Mouse (Mus musculus) MEL (cell line): ENCODE data around the gene Vsig8. TPM values are rescaled to one million over a fixed set of nuclear protein-coding genes. Genes with fewer than 3 reads are reported as not detected.

Source experiments
- DNase-seq: peaks from one replicate; pipeline ENCODE4 v3.0.0; 2011; ENCODE audit warnings: low read depth, low spot score
- H3K27ac ChIP-seq: 2 replicates; pipeline ENCODE4 v1.5.1; 2012; ENCODE audit warnings: low read depth, mild to moderate bottlenecking, control low read depth, low read length, moderate library complexity; ENCODE audit not compliant: control insufficient read depth
- H3K27me3 ChIP-seq, 2 experiments: fragments of 150-350 bp in 1 of 2; sonication (generic) in 1 of 2; 2 replicates each; pipeline ENCODE4 v1.6.1; 2012; ENCODE audit warnings: low read length in 2 of 2, mild to moderate bottlenecking in 2 of 2, improper control_type of control experiment in 1 of 2, moderate library complexity in 1 of 2; ENCODE audit not compliant: insufficient read depth in 2 of 2, control insufficient read depth in 1 of 2
- H3K36me3 ChIP-seq, 2 experiments: 2 replicates each; pipeline ENCODE4 v1.6.1; 2012 to 2014; ENCODE audit warnings: low read length in 2 of 2, improper control_type of control experiment in 1 of 2, inconsistent platforms in 1 of 2, mild to moderate bottlenecking in 1 of 2; ENCODE audit not compliant: insufficient read depth in 2 of 2, control insufficient read depth in 1 of 2
- H3K4me1 ChIP-seq, 2 experiments: fragments of 150-350 bp in 1 of 2; sonication (generic) in 1 of 2; 2 replicates each; pipeline ENCODE4 v1.6.1; 2012; ENCODE audit warnings: low read length in 2 of 2, improper control_type of control experiment in 1 of 2, mild to moderate bottlenecking in 1 of 2; ENCODE audit not compliant: insufficient read depth in 2 of 2, control insufficient read depth in 1 of 2
- H3K4me3 ChIP-seq, 2 experiments: fragments of 150-350 bp in 1 of 2; sonication (generic) in 1 of 2; 2 replicates each; pipeline ENCODE4 v1.5.1; 2012; ENCODE audit warnings: low read depth in 2 of 2, low read length in 2 of 2, mild to moderate bottlenecking in 2 of 2, moderate library complexity in 2 of 2, control low read depth in 1 of 2, improper control_type of control experiment in 1 of 2; ENCODE audit not compliant: control insufficient read depth in 1 of 2, insufficient read depth in 1 of 2
- H3K79me2 ChIP-seq: 2 replicates; pipeline ENCODE4 v1.6.1; 2012; ENCODE audit warnings: mild to moderate bottlenecking, low read length, moderate library complexity; ENCODE audit not compliant: control insufficient read depth, poor library complexity, insufficient read depth
- H3K9ac ChIP-seq: 2 replicates; pipeline ENCODE4 v1.6.1; 2012; ENCODE audit warnings: low read depth, mild to moderate bottlenecking, control low read depth, low read length, moderate library complexity; ENCODE audit not compliant: control insufficient read depth, poor library complexity, severe bottlenecking
- H3K9me3 ChIP-seq: fragments of 150-350 bp; sonication (generic); replicated peaks from 2 replicates; pipeline ENCODE4 v1.6.1; 2012; ENCODE audit warnings: mild to moderate bottlenecking, low read length, improper control_type of control experiment, moderate library complexity; ENCODE audit not compliant: insufficient read depth
- CHD1 ChIP-seq: IDR thresholded peaks from 2 replicates; pipeline ENCODE4 v1.6.1; 2012; ENCODE audit warnings: low read depth, mild to moderate bottlenecking, inconsistent platforms, low read length, improper control_type of control experiment
- CTCF ChIP-seq, 3 experiments: IDR thresholded peaks in 2 of 3; conservative IDR thresholded peaks in 1 of 3; 2 replicates each; pipeline ENCODE4 v1.5.1; 2011 to 2012; ENCODE audit warnings: low read length in 3 of 3, low read depth in 2 of 3, mild to moderate bottlenecking in 2 of 3, improper control_type of control experiment in 1 of 3, inconsistent platforms in 1 of 3, mixed read lengths in 1 of 3, moderate library complexity in 1 of 3; ENCODE audit not compliant: control insufficient read depth in 1 of 3, insufficient read depth in 1 of 3, poor library complexity in 1 of 3, severe bottlenecking in 1 of 3
- EP300 ChIP-seq, 2 experiments: IDR thresholded peaks; 2 replicates each; pipeline ENCODE4 v1.6.1; 2011; ENCODE audit warnings: improper control_type of control experiment in 2 of 2, low read length in 2 of 2, low read depth in 1 of 2, mild to moderate bottlenecking in 1 of 2
- HCFC1 ChIP-seq: IDR thresholded peaks from 2 replicates; pipeline ENCODE4 v1.6.1; 2012; ENCODE audit warnings: low read depth, mild to moderate bottlenecking, inconsistent platforms, low read length, improper control_type of control experiment, moderate library complexity
- MAX ChIP-seq: IDR thresholded peaks from 2 replicates; pipeline ENCODE4 v1.6.1; 2011; ENCODE audit warnings: low read length, improper control_type of control experiment
- MAZ ChIP-seq: IDR thresholded peaks from 2 replicates; pipeline ENCODE4 v1.6.1; 2012; ENCODE audit warnings: low read depth, mild to moderate bottlenecking, inconsistent platforms, low read length, improper control_type of control experiment
- NELFE ChIP-seq: IDR thresholded peaks from 2 replicates; pipeline ENCODE4 v1.6.1; 2011; ENCODE audit warnings: low read depth, low read length, improper control_type of control experiment
- NRF1 ChIP-seq: IDR thresholded peaks from 2 replicates; pipeline ENCODE4 v1.6.1; 2014; ENCODE audit warnings: low read depth, mild to moderate bottlenecking, inconsistent platforms, low read length, improper control_type of control experiment, moderate library complexity; ENCODE audit not compliant: poor library complexity, insufficient read depth, severe bottlenecking
- POLR2A ChIP-seq, 2 experiments: IDR thresholded peaks; 2 replicates each; pipeline ENCODE4 v1.6.1; 2011 to 2012; ENCODE audit warnings: low read length in 2 of 2, mild to moderate bottlenecking in 2 of 2, control low read depth in 1 of 2, improper control_type of control experiment in 1 of 2, low read depth in 1 of 2, moderate library complexity in 1 of 2; ENCODE audit not compliant: control insufficient read depth in 1 of 2, insufficient read depth in 1 of 2, poor library complexity in 1 of 2
- POLR2AphosphoS5 ChIP-seq: IDR thresholded peaks from 2 replicates; pipeline ENCODE4 v1.6.1; 2012; ENCODE audit warnings: low read depth, borderline replicate concordance, mild to moderate bottlenecking, inconsistent platforms, low read length, moderate library complexity, mixed read lengths
- SIN3A ChIP-seq: IDR thresholded peaks from 2 replicates; pipeline ENCODE4 v1.6.1; 2012; ENCODE audit warnings: low read length, improper control_type of control experiment, inconsistent platforms
- SMC3 ChIP-seq: IDR thresholded peaks from 2 replicates; pipeline ENCODE4 v1.6.1; 2011; ENCODE audit warnings: low read depth, low read length, improper control_type of control experiment
- TBP ChIP-seq: IDR thresholded peaks from 2 replicates; pipeline ENCODE4 v1.8.0; 2011; ENCODE audit warnings: low read depth, low read length, improper control_type of control experiment
- UBTF ChIP-seq: IDR thresholded peaks from 2 replicates; pipeline ENCODE4 v1.6.1; 2012; ENCODE audit warnings: low read depth, mild to moderate bottlenecking, inconsistent platforms, low read length, improper control_type of control experiment, moderate library complexity, borderline replicate concordance; ENCODE audit not compliant: insufficient read depth
- USF2 ChIP-seq, 2 experiments: IDR thresholded peaks; 2 replicates each; pipeline ENCODE4 v1.6.1; 2011 to 2012; ENCODE audit warnings: improper control_type of control experiment in 2 of 2, low read length in 2 of 2, borderline replicate concordance in 1 of 2, inconsistent platforms in 1 of 2, low read depth in 1 of 2, mild to moderate bottlenecking in 1 of 2; ENCODE audit not compliant: insufficient read depth in 1 of 2
- ZC3H11A ChIP-seq: IDR thresholded peaks from 2 replicates; pipeline ENCODE4 v1.6.1; 2012; ENCODE audit warnings: low read depth, mild to moderate bottlenecking, inconsistent platforms, low read length, improper control_type of control experiment
- ZKSCAN1 ChIP-seq: IDR thresholded peaks from 2 replicates; pipeline ENCODE4 v1.6.1; 2012; ENCODE audit warnings: low read depth, mild to moderate bottlenecking, inconsistent platforms, low read length, improper control_type of control experiment, moderate library complexity
- ZNF384 ChIP-seq: IDR thresholded peaks from 2 replicates; pipeline ENCODE4 v1.6.1; 2012; ENCODE audit warnings: low read depth, mild to moderate bottlenecking, inconsistent platforms, low read length, improper control_type of control experiment
- polyA plus RNA-seq, 2 experiments: library from polyadenylated mRNA; stranded (reverse) in 1 of 2; unstranded in 1 of 2; fragments of >175 nt in 1 of 2; fragments of >200 nt in 1 of 2; gene quantifications; 2 replicates each; pipeline versions ENCODE4 v1.2.1 to v1.2.4; 2012; ENCODE audit warnings: low replicate concordance in 2 of 2, low read depth in 1 of 2; ENCODE audit not compliant: insufficient read length in 2 of 2, insufficient read depth in 1 of 2, missing spikeins in 1 of 2
- total RNA-seq: library from RNA; depleted of rRNA; stranded (reverse); fragments of 300-350 nt; gene quantifications from 2 replicates; pipeline ENCODE4 v1.2.3, GENCODE M21; 2012

Gene Vsig8
- total and polyA plus RNA-seq, 3 experiments, result not detected

DNA sequence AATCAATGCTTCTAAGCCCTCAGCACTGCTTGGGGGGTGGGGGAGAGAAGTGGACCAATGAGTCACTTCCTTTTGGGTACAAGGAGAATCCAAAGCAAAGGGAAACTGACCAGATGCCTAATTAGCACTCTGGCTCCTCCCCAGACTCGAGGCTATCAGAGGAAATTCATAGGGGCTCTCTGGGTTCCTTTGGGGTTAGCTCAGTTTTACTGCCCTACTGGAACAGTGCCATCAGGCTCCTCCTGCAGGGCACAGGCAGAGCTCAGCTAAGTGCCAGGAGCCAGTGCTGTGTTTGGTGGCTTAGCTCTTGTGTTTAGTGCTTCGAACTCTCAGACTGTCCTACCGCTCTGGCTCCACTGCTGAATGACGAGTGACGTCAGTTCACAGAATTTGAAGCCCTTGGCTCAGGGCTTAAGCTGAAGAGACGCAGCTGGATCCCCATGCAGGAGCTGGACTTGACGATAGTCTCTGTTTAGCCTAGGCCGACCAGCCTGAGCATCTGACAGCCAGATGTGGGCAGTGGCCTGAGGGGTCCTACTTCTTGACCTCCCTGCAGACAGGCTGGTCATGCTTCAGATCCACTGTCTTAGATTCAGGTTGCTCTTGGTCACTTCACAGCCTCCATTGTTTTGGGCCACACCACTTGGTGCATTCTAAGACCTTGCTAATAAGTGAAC lies 25.1 kb upstream of the Vsig8 start:
- Histone ChIP-seq H3K9ac (no peak overlapping the region), H3K4me1 (peaks cover 3 to 15% of the 10 kb centered on the region in 2 experiments), H3K9me3 (no peaks in the 10 kb centered on the region), H3K79me2 (no peaks in the 10 kb centered on the region), H3K27ac (no peak overlapping the region), H3K36me3 (peaks cover 0 to 10% of the 10 kb centered on the region in 2 experiments; a peak in 2 of 4 replicates), H3K4me3 (no peak overlapping the region), H3K27me3 (peaks cover 3 to 7% of the 10 kb centered on the region in 2 experiments; a peak in 3 of 4 replicates)
- TF ChIP-seq HCFC1, result no peak
- TF ChIP-seq MAX, result no peak
- TF ChIP-seq CTCF (IDR thresholded peaks at IDR 0.05 in 2 of 3, conservative IDR thresholded peaks at IDR 0.05 in 1 of 3; ENCODE audit: control insufficient read depth in 1 of 3, insufficient read depth in 1 of 3, low read depth in 2 of 3, low read length in 3 of 3, poor library complexity in 1 of 3, severe bottlenecking in 1 of 3), result no peak
- no peak for TF ChIP-seq CHD1
- no peak for TF ChIP-seq POLR2AphosphoS5
- no peak for TF ChIP-seq MAZ
- no peak for TF ChIP-seq NELFE
- no peak for TF ChIP-seq NRF1
- TF ChIP-seq TBP, result no peak
- no peak for TF ChIP-seq ZC3H11A
- TF ChIP-seq SIN3A, result no peak
- DNase-seq, result no peak

DNA sequence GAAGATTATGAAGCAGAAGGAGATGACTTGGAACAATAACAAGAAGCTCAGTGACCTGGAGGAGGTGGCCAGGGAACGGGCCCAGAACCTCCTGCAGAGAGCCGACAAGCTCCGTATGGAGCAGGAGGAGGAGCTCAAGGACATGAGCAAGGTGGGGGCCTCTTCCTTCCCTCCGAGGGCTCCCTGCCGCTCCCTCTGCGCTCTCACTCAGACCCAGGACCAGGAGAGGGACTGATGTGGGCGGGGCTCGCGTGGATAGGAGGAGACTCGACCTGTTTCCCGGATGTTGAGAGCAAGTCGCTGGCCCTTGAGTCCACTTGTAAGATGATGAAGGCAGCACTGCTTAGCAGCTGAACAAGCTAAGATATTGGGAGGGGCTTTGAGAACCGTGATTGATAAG lies 23.2 kb upstream of the Vsig8 start:
- H3K4me3 ChIP-seq, result no peak overlapping the region
- no peak for DNase-seq
- H3K36me3 ChIP-seq, result no peaks in the 10 kb centered on the region
- no peaks in the 10 kb centered on the region for H3K79me2 ChIP-seq
- H3K9ac ChIP-seq, result no peak overlapping the region
- no peaks in the 10 kb centered on the region for H3K9me3 ChIP-seq
- TF ChIP-seq NELFE (no peak), POLR2A (IDR thresholded peaks at IDR 0.05; ENCODE audit: control insufficient read depth in 1 of 2, insufficient read depth in 1 of 2, low read depth in 1 of 2, low read length in 2 of 2, poor library complexity in 1 of 2) (no peak), ZNF384 (no peak), USF2 (IDR thresholded peaks at IDR 0.05; ENCODE audit: borderline replicate concordance in 1 of 2, insufficient read depth in 1 of 2, low read depth in 1 of 2, low read length in 2 of 2) (no peak), ZC3H11A (no peak), UBTF (no peak), EP300 (IDR thresholded peaks at IDR 0.05; ENCODE audit: low read depth in 1 of 2, low read length in 2 of 2) (no peak), ZKSCAN1 (no peak), SMC3 (no peak), TBP (no peak)
- TF ChIP-seq, all 39 proteins: peak for 0
- Histone ChIP-seq H3K27me3 (peaks cover 3 to 7% of the 10 kb centered on the region in 2 experiments), H3K4me1 (peaks cover 0 to 3% of the 10 kb centered on the region in 2 experiments; a peak in 2 of 4 replicates), H3K27ac (no peak overlapping the region)
